Mouse (Mus musculus) stomach, embryonic 16.5 days (tissue): ENCODE data around the gene Cnpy3. TPM values are rescaled to one million over a fixed set of nuclear protein-coding genes. Genes with fewer than 3 reads are reported as not detected.

Experiments used
- ATAC-seq: fragments of 200-750 bp; cut with Nextera tagmentation; 2 replicates; pipeline ENCODE4 v1.8.0; 2017; ENCODE audit warnings: moderate number of reproducible peaks, moderate TSS enrichment; ENCODE audit not compliant: insufficient read depth, low FRiP score
- H3K27ac ChIP-seq: fragments of 300-500 bp; sonication (generic); 2 replicates; pipeline ENCODE4 v1.5.1; 2014; ENCODE audit warnings: low read length
- H3K27me3 ChIP-seq: fragments of 300-500 bp; sonication (generic); 2 replicates; pipeline ENCODE4 v1.6.1; 2014; ENCODE audit warnings: low read length, control low read depth, mixed read lengths; ENCODE audit not compliant: control insufficient read depth, insufficient read depth
- H3K36me3 ChIP-seq: fragments of 300-500 bp; sonication (generic); 2 replicates; pipeline ENCODE4 v1.6.1; 2014; ENCODE audit warnings: low read length; ENCODE audit not compliant: control insufficient read depth, insufficient read depth
- H3K4me1 ChIP-seq: fragments of 300-500 bp; sonication (generic); 2 replicates; pipeline ENCODE4 v1.6.1; 2014; ENCODE audit warnings: low read length, control low read depth, mixed read lengths; ENCODE audit not compliant: control insufficient read depth, insufficient read depth
- H3K4me2 ChIP-seq: fragments of 300-500 bp; sonication (generic); 2 replicates; pipeline ENCODE4 v1.6.1; 2014; ENCODE audit warnings: low read depth, low read length, mixed read lengths
- H3K4me3 ChIP-seq: fragments of 300-500 bp; sonication (generic); replicated peaks from 2 replicates; pipeline ENCODE4 v1.5.1; 2014; ENCODE audit warnings: mild to moderate bottlenecking, low read length
- H3K9ac ChIP-seq: fragments of 300-500 bp; sonication (generic); 2 replicates; pipeline ENCODE4 v1.6.1; 2014; ENCODE audit warnings: low read length
- H3K9me3 ChIP-seq: fragments of 300-500 bp; sonication (generic); replicated peaks from 2 replicates; pipeline ENCODE4 v1.6.1; 2016; ENCODE audit warnings: low read length, control low read depth; ENCODE audit not compliant: control insufficient read depth
- WGBS: fragments of 180-500 bp; shearing (Covaris S2); extraction: QIAGEN DNeasy Blood & Tissue Kit; methylation state at CpG from one replicate; pipeline ENCODE4 v1.1.7; 2014; 5-methylcytosine and 5-hydroxymethylcytosine counted together
- polyA plus RNA-seq: library from polyadenylated mRNA; unstranded; fragments of >200 nt; fragmentation: Nextera tagmentation; extraction: Ambion mirVana; gene quantifications from 2 replicates; pipeline ENCODE4 v1.2.1, GENCODE M21; 2015

Gene Cnpy3
- polyA plus RNA-seq, 1 experiment from 2014 or later, result 70.7 TPM

GRCm38 (mm10) chr17:46703971-46704886 lies 47.8 kb downstream of the Cnpy3 start:
- no peaks in the 10 kb centered on the region for H3K9me3 ChIP-seq
- 2% methylated on average over 40 of the region's 41 CpGs for WGBS
- peaks cover 37% of the 10 kb centered on the region for H3K4me1 ChIP-seq
- no peaks in the 10 kb centered on the region for H3K27me3 ChIP-seq
- peaks cover 4% of the 10 kb centered on the region; the same call in 1 of the 2 replicates for H3K36me3 ChIP-seq
- peak overlapping the region; percentile 86 for H3K4me3 ChIP-seq
- H3K27ac ChIP-seq, result peak overlapping the region; percentile 96
- ATAC-seq, result peak; percentile 83
- peak overlapping the region; percentile 66 for H3K4me2 ChIP-seq
- peak overlapping the region; percentile 90 for H3K9ac ChIP-seq

GRCm38 (mm10) chr17:46702506-46702905 lies 49.5 kb downstream of the Cnpy3 start:
- WGBS, result 85% methylated on average over 5 of the region's 5 CpGs
- Histone ChIP-seq H3K4me2 (no peak overlapping the region), H3K9ac (peak overlapping the region; percentile 90; the same call in 1 of the 2 replicates)

GRCm38 (mm10) chr17:46702100-46702499 lies 49.9 kb downstream of the Cnpy3 start:
- Histone ChIP-seq H3K36me3 (peaks cover 4% of the 10 kb centered on the region; the same call in 1 of the 2 replicates), H3K27me3 (no peaks in the 10 kb centered on the region), H3K4me1 (peaks cover 37% of the 10 kb centered on the region), H3K27ac (no peak overlapping the region), H3K4me2 (no peak overlapping the region), H3K9me3 (no peaks in the 10 kb centered on the region), H3K9ac (0 out of 2 replicates have a peak overlapping the region, but pooled peaks have one; percentile 39), H3K4me3 (no peak overlapping the region)
- ATAC-seq, result no peak
- 78% methylated on average over 12 of the region's 12 CpGs for WGBS

More at GRCm38 (mm10) chr17:46702506-46702905, 49.5 kb downstream of the Cnpy3 start:
- Histone ChIP-seq H3K27ac (no peak overlapping the region), H3K36me3 (peaks cover 4% of the 10 kb centered on the region; the same call in 1 of the 2 replicates), H3K4me1 (peaks cover 37% of the 10 kb centered on the region), H3K9me3 (no peaks in the 10 kb centered on the region), H3K4me3 (peak overlapping the region; percentile 12; the same call in 1 of the 2 replicates), H3K27me3 (no peaks in the 10 kb centered on the region)
- no peak for ATAC-seq

- no peak for ATAC-seq
- H3K36me3 ChIP-seq, result peaks cover 4% of the 10 kb centered on the region; the same call in 1 of the 2 replicates
- WGBS, result 77% methylated on average over 12 of the region's 12 CpGs
- no peaks in the 10 kb centered on the region for H3K27me3 ChIP-seq
- no peaks in the 10 kb centered on the region for H3K9me3 ChIP-seq
- H3K4me3 ChIP-seq, result no peak overlapping the region
- H3K27ac ChIP-seq, result no peak overlapping the region
- H3K4me1 ChIP-seq, result peaks cover 37% of the 10 kb centered on the region
- no peak overlapping the region for H3K4me2 ChIP-seq
- H3K9ac ChIP-seq, result peak overlapping the region; percentile 39; the same call in 1 of the 2 replicates
These were observed 50.5 kb downstream of the Cnpy3 start for GRCm38 (mm10) chr17:46701489-46701888.

GRCm38 (mm10) chr17:46699912-46700311 lies 52.1 kb downstream of the Cnpy3 start:
- Histone ChIP-seq H3K27ac (no peak overlapping the region), H3K27me3 (no peaks in the 10 kb centered on the region), H3K4me3 (no peak overlapping the region), H3K9ac (no peak overlapping the region), H3K9me3 (no peaks in the 10 kb centered on the region), H3K4me1 (peaks cover 31% of the 10 kb centered on the region), H3K36me3 (peaks cover 4% of the 10 kb centered on the region; the same call in 1 of the 2 replicates), H3K4me2 (no peak overlapping the region)
- WGBS, result 83% methylated on average over 3 of the region's 3 CpGs
- no peak for ATAC-seq

GRCm38 (mm10) chr17:46699245-46699644 lies 52.8 kb downstream of the Cnpy3 start:
- Histone ChIP-seq H3K4me3 (no peak overlapping the region), H3K36me3 (peaks cover 4% of the 10 kb centered on the region; the same call in 1 of the 2 replicates), H3K4me1 (peaks cover 31% of the 10 kb centered on the region), H3K9ac (no peak overlapping the region), H3K27me3 (no peaks in the 10 kb centered on the region), H3K9me3 (no peaks in the 10 kb centered on the region), H3K4me2 (no peak overlapping the region), H3K27ac (no peak overlapping the region)
- ATAC-seq, result no peak
- WGBS, result 69% methylated on average over 5 of the region's 5 CpGs

GRCm38 (mm10) chr17:46698515-46698914 lies 53.5 kb downstream of the Cnpy3 start:
- no peak for ATAC-seq
- no peaks in the 10 kb centered on the region for H3K27me3 ChIP-seq
- no peaks in the 10 kb centered on the region for H3K9me3 ChIP-seq
- H3K4me2 ChIP-seq, result no peak overlapping the region
- H3K36me3 ChIP-seq, result peaks cover 4% of the 10 kb centered on the region; the same call in 1 of the 2 replicates
- peaks cover 26% of the 10 kb centered on the region for H3K4me1 ChIP-seq
- WGBS, result 87% methylated on average over 6 of the region's 6 CpGs
- H3K9ac ChIP-seq, result no peak overlapping the region
- H3K4me3 ChIP-seq, result no peak overlapping the region
- H3K27ac ChIP-seq, result no peak overlapping the region

GRCm38 (mm10) chr17:46694517-46695063 lies 57.4 kb downstream of the Cnpy3 start:
- H3K36me3 ChIP-seq, result 0 out of 2 replicates have a peak, but pooled peaks cover under 1% of the 10 kb centered on the region
- ATAC-seq, result no peak
- H3K27me3 ChIP-seq, result no peaks in the 10 kb centered on the region
- H3K9ac ChIP-seq, result no peak overlapping the region
- no peak overlapping the region for H3K27ac ChIP-seq
- H3K4me2 ChIP-seq, result no peak overlapping the region
- H3K4me1 ChIP-seq, result no peaks in the 10 kb centered on the region
- 66% methylated on average over 1 of the region's 1 CpGs for WGBS
- H3K9me3 ChIP-seq, result no peaks in the 10 kb centered on the region
- no peak overlapping the region for H3K4me3 ChIP-seq

- 70% methylated on average over 2 of the region's 2 CpGs for WGBS
- no peaks in the 10 kb centered on the region for H3K4me1 ChIP-seq
- no peak overlapping the region for H3K27ac ChIP-seq
- H3K4me2 ChIP-seq, result no peak overlapping the region
- H3K36me3 ChIP-seq, result peaks cover 6% of the 10 kb centered on the region; the same call in 1 of the 2 replicates
- H3K9me3 ChIP-seq, result no peaks in the 10 kb centered on the region
- ATAC-seq, result peak; percentile 53; the same call in 1 of the 2 replicates
- no peak overlapping the region for H3K4me3 ChIP-seq
- H3K27me3 ChIP-seq, result no peaks in the 10 kb centered on the region
- H3K9ac ChIP-seq, result no peak overlapping the region
These were observed 60.6 kb downstream of the Cnpy3 start for GRCm38 (mm10) chr17:46691390-46691789.
